Mouse (Mus musculus) lung, adult 2 months (tissue): ENCODE measurements around the gene Pcbp1.

ENCODE experiments used
- CTCF ChIP-seq: fragments of 200-500 bp; IDR thresholded peaks from 2 replicates; pipeline ENCODE4 v1.5.1; 2011; ENCODE audit warnings: mild to moderate bottlenecking, low read length, control low read depth; ENCODE audit not compliant: insufficient read depth
- POLR2A ChIP-seq: fragments of 200-500 bp; IDR thresholded peaks from 2 replicates; pipeline ENCODE4 v1.6.1; 2011; ENCODE audit warnings: low read depth, mild to moderate bottlenecking, control low read depth, low read length, borderline replicate concordance; ENCODE audit errors: extremely low read depth

DNA sequence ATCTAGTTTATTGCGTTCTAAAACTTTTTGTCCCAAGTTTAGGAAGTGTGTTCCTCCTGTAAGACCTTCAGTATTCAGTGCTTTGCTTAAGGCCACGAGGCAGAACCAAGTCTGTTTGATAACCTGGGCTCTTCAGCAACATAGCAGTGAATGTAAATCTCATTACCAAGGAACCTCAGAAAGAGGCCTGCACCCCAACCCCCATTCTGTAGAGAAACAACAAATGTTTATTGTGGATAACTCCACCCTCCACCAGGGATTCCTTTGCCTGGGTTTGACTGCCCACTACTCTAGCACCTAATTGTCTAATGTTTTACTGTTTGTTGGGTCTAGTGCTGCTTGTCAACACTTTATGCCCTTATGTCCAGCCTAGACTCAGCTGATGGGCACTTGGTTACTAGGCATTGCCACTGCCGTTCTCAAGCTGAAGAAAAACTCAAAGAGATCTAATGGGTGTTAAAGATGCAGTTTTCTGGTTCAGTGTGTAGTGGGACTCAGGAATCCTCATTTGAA is 2.8 kb downstream of the Pcbp1 start:
- TF ChIP-seq POLR2A (no peak), CTCF (no peak)
